Mouse (Mus musculus) G1E (cell line): ENCODE measurements at regions not wholly inside any gene's neighbourhood (a gene's known extent, or its start where the extent isn't known, plus 50 kb on each side); places are given as distances from the start of the nearest gene placed in this dataset.
"Not testable (repeated sequence)": the region's sequence is repeated elsewhere in the genome, so short reads cannot be mapped to it uniquely, and the experiment has no call there.

Source experiments
- CTCF ChIP-seq: IDR thresholded peaks from 2 replicates; pipeline ENCODE4 v1.5.1; 2012; ENCODE audit warnings: low read depth, low read length, inconsistent platforms, mixed read lengths
- GATA1 ChIP-seq: IDR thresholded peaks from 2 replicates; pipeline ENCODE4 v1.6.1; 2012; ENCODE audit warnings: borderline replicate concordance, low read length, inconsistent platforms, mixed read lengths
- GATA2 ChIP-seq: IDR thresholded peaks from 2 replicates; pipeline ENCODE4 v1.6.1; 2012; ENCODE audit warnings: low read depth, low read length, inconsistent platforms, borderline replicate concordance
- POLR2AphosphoS5 ChIP-seq: IDR thresholded peaks from 2 replicates; pipeline ENCODE4 v1.6.1; 2012; ENCODE audit warnings: low read depth, low read length, inconsistent platforms; ENCODE audit not compliant: insufficient replicate concordance

DNA sequence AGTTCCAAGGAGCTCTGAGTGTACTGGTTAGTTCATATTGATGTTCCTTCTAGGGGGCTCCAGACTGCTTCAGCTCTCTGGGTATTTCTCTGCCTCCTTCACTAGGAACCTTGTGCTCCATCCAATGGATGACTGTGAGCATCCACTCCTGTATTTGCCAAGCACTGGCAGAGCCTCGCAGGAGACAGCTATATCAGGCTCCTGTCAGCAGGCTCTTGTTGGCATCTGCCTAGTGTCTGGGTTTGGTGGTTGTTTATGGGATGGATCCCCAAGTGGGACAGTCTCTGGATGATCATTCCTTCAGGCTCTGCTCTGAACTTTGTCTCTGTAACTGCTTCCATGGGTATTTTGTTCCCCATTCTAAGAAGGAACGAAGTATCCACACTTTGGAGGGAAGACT lies 109.5 kb upstream of the Ldah start:
- TF ChIP-seq CTCF, GATA1, POLR2AphosphoS5, GATA2: not testable (repeated sequence)
